Mouse (Mus musculus) left cerebral cortex, postnatal 14 days (tissue): Measurements from ENCODE around the gene Ppp1r14d. TPM values are rescaled to one million over a fixed set of nuclear protein-coding genes. Genes with fewer than 3 reads are reported as not detected.

Source experiments
- DNase-seq, 2 experiments: peaks; one replicate each; pipeline ENCODE4 v3.0.0; 2021 to 2022; ENCODE audit warnings: low spot score in 2 of 2, mixed read lengths in 1 of 2
- intact Hi-C: fragments of 180-260 bp; cut with DNase I; formaldehyde crosslinking; loops from one replicate; pipeline ENCODE4 v1.15.1; 2025
- total RNA-seq, 2 experiments: library from RNA; stranded (reverse); gene quantifications; 2 replicates each; pipeline ENCODE4 v1.2.3; 2021

Ppp1r14d gene
- total RNA-seq, 2 experiments from 2014 or later: not detected

- intact Hi-C loops: no loop called here
Measured at GRCm38 (mm10) chr2:119238671-119239070, 9.0 kb upstream of the Ppp1r14d start.

GRCm38 (mm10) chr2:119237871-119238220 is 8.1 kb upstream of the Ppp1r14d start:
- intact Hi-C loops: no loop called here
- DNase-seq: no peak

More at GRCm38 (mm10) chr2:119238671-119239070, 9.0 kb upstream of the Ppp1r14d start:
- no peak for DNase-seq

- no peak for DNase-seq
- intact Hi-C loops: no loop called here
Measured at GRCm38 (mm10) chr2:119237210-119237870, 7.6 kb upstream of the Ppp1r14d start, which contains the start of gene Spint1. Spint1 (plus strand) TSS chr2:119237362.

- DNase-seq: no peak
- intact Hi-C loops: no loop called here
Measured at GRCm38 (mm10) chr2:119236682-119237209, 7.0 kb upstream of the Ppp1r14d start.

GRCm38 (mm10) chr2:119209176-119209507 is 20.6 kb downstream of the Ppp1r14d start:
- intact Hi-C loops: no loop called here
- no peak for DNase-seq

GRCm38 (mm10) chr2:119208344-119209175 is 21.1 kb downstream of the Ppp1r14d start, which contains the start of the genes Zfyve19 and Dnajc17:
Zfyve19 (plus strand) TSS chr2:119208617.
Dnajc17 (minus strand) TSS chr2:119208795.
- intact Hi-C loops: no loop called here
- DNase-seq: peak; percentile 98

GRCm38 (mm10) chr2:119207961-119208343 is 21.8 kb downstream of the Ppp1r14d start:
- intact Hi-C loops: no loop called here
- DNase-seq: no peak

- intact Hi-C loops: no loop called here
- DNase-seq: no peak
Measured at GRCm38 (mm10) chr2:119203871-119204460, 25.7 kb downstream of the Ppp1r14d start.

GRCm38 (mm10) chr2:119202914-119203453 is 26.7 kb downstream of the Ppp1r14d start:
- intact Hi-C loops: no loop called here

GRCm38 (mm10) chr2:119198934-119199333 is 30.8 kb downstream of the Ppp1r14d start:
- no peak for DNase-seq
- intact Hi-C loops: no loop called here

More at GRCm38 (mm10) chr2:119202914-119203453, 26.7 kb downstream of the Ppp1r14d start:
- peak in 1 of 2 experiments; percentile 18 for DNase-seq

- intact Hi-C loops: no loop called here
- DNase-seq: no peak
Measured at GRCm38 (mm10) chr2:119198049-119198448, 31.7 kb downstream of the Ppp1r14d start.

GRCm38 (mm10) chr2:119197493-119197892 is 32.2 kb downstream of the Ppp1r14d start:
- no peak for DNase-seq

GRCm38 (mm10) chr2:119196316-119197108 is 33.2 kb downstream of the Ppp1r14d start:
- DNase-seq: no peak
- intact Hi-C loops: no loop called here

More at GRCm38 (mm10) chr2:119197493-119197892, 32.2 kb downstream of the Ppp1r14d start:
- intact Hi-C loops: no loop called here

- no peak for DNase-seq
- intact Hi-C loops: no loop called here
Measured at GRCm38 (mm10) chr2:119194140-119194539, 35.6 kb downstream of the Ppp1r14d start.

- DNase-seq: no peak
- intact Hi-C loops: no loop called here
Measured at GRCm38 (mm10) chr2:119190969-119191368, 38.7 kb downstream of the Ppp1r14d start.

- peak; percentile 73 to 83 for DNase-seq
- intact Hi-C loops: loop anchor here (5.0 kb wide), 1 partner anchor 142 kb away; the partner anchor contains the start of gene Knl1
Measured at GRCm38 (mm10) chr2:119189029-119189710, 40.5 kb downstream of the Ppp1r14d start.

GRCm38 (mm10) chr2:119182914-119183313 is 46.8 kb downstream of the Ppp1r14d start:
- intact Hi-C loops: no loop called here
- no peak for DNase-seq

GRCm38 (mm10) chr2:119177384-119177939 is 52.2 kb downstream of the Ppp1r14d start:
- intact Hi-C loops: no loop called here
- DNase-seq: no peak
